Mouse (Mus musculus) kidney, postnatal 0 days (tissue): ENCODE data around the gene Dnajc1. TPM values are rescaled to one million over a fixed set of nuclear protein-coding genes. Genes with fewer than 3 reads are reported as not detected.

ENCODE experiments used
- ATAC-seq: fragments of 200-750 bp; cut with Nextera tagmentation; replicated peaks from 2 replicates; pipeline ENCODE4 v1.8.0; 2017; ENCODE audit warnings: low read depth, moderate number of reproducible peaks, moderate TSS enrichment, moderate library complexity; ENCODE audit not compliant: low FRiP score
- DNase-seq: peaks from one replicate; pipeline ENCODE4 v3.0.0-alpha.2; 2016; ENCODE audit warnings: low spot score
- H3K27ac ChIP-seq: fragments of 300-500 bp; sonication (generic); 2 replicates; pipeline ENCODE4 v1.5.1; 2014; ENCODE audit warnings: mild to moderate bottlenecking
- H3K27me3 ChIP-seq: fragments of 300-500 bp; sonication (generic); 2 replicates; pipeline ENCODE4 v1.6.1; 2014; ENCODE audit warnings: low read length, mixed read lengths; ENCODE audit not compliant: insufficient read depth
- H3K36me3 ChIP-seq: fragments of 300-500 bp; sonication (generic); 2 replicates; pipeline ENCODE4 v1.6.1; 2014; ENCODE audit warnings: low read length, mixed read lengths; ENCODE audit not compliant: insufficient read depth
- H3K4me1 ChIP-seq: fragments of 300-500 bp; sonication (generic); replicated peaks from 2 replicates; pipeline ENCODE4 v1.6.1; 2014; ENCODE audit warnings: antibody characterized with exemption, low read length, mixed read lengths; ENCODE audit not compliant: insufficient read depth
- H3K4me2 ChIP-seq: fragments of 300-500 bp; sonication (generic); 2 replicates; pipeline ENCODE4 v1.6.1; 2014; ENCODE audit warnings: mild to moderate bottlenecking, low read length, moderate library complexity, mixed read lengths
- H3K4me3 ChIP-seq: fragments of 300-500 bp; sonication (generic); replicated peaks from 2 replicates; pipeline ENCODE4 v1.5.1; 2014; ENCODE audit warnings: low read depth, low read length
- H3K9ac ChIP-seq: fragments of 300-500 bp; sonication (generic); 2 replicates; pipeline ENCODE4 v1.6.1; 2014; ENCODE audit warnings: low read depth, low read length
- H3K9me3 ChIP-seq: fragments of 300-500 bp; sonication (generic); replicated peaks from 2 replicates; pipeline ENCODE4 v1.6.1; 2016; ENCODE audit warnings: low read length, inconsistent platforms, mixed read lengths
- CTCF ChIP-seq: IDR thresholded peaks from 2 replicates; pipeline ENCODE4 v1.5.1; 2016; ENCODE audit warnings: antibody characterized with exemption, low read depth, mild to moderate bottlenecking, moderate library complexity
- WGBS: fragments of 180-500 bp; shearing (Covaris S2); extraction: QIAGEN DNeasy Blood & Tissue Kit; methylation state at CpG from one replicate; pipeline ENCODE4 v1.1.7; 2014; 5-methylcytosine and 5-hydroxymethylcytosine counted together
- polyA plus RNA-seq: library from polyadenylated mRNA; unstranded; fragments of >200 nt; fragmentation: Nextera tagmentation; extraction: Ambion mirVana; gene quantifications from 2 replicates; pipeline ENCODE4 v1.2.1, GENCODE M21; 2015

Gene Dnajc1
- polyA plus RNA-seq, 1 experiment from 2014 or later: 42.4 TPM

DNA sequence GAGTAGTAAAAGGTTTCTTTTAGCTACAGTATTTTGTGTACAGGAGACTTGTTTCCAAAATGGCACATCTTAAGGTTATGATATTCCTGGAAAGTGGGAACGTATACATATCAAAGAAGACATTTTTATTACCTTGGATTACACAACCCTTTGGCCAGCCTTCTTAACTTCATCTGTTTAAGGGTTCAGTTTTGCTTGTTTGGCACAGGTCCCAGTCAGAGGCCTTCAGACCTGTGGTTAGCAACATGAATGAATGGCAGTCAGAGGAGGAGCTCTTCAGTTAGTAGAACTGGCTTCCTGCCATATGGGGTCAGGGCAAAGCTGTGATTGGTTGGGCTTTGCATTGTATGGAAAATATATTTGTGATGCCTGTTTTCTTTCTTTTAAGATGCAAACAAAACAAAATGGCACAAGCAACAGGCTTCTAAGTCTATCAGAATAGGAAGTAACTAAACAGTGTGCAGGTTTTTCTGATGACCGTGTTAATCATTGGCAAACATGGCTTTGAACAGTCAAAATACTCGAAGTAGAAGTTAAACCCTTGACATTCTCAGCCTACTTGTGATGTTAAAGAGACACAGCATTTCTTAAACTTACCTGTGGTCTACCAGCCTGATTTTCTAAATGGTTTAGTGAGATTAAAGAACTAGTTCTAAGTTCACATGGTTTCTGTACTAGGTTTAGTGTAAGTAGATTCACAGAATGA is 196.8 kb downstream of the Dnajc1 start:
- no peak overlapping the region for H3K27ac ChIP-seq
- no peak overlapping the region for H3K4me3 ChIP-seq
- H3K9ac ChIP-seq: no peak overlapping the region
- peak; percentile 90 for DNase-seq
- no peaks in the 10 kb centered on the region for H3K27me3 ChIP-seq
- no peak overlapping the region for H3K4me2 ChIP-seq
- peak; percentile 82 for ATAC-seq
- 37% methylated on average over 3 of the region's 3 CpGs for WGBS
- H3K36me3 ChIP-seq: peaks cover 14% of the 10 kb centered on the region; the same call in 1 of the 2 replicates
- TF ChIP-seq CTCF: no peak
- H3K4me1 ChIP-seq: peaks cover 4% of the 10 kb centered on the region; the same call in 1 of the 2 replicates
- no peaks in the 10 kb centered on the region for H3K9me3 ChIP-seq

DNA sequence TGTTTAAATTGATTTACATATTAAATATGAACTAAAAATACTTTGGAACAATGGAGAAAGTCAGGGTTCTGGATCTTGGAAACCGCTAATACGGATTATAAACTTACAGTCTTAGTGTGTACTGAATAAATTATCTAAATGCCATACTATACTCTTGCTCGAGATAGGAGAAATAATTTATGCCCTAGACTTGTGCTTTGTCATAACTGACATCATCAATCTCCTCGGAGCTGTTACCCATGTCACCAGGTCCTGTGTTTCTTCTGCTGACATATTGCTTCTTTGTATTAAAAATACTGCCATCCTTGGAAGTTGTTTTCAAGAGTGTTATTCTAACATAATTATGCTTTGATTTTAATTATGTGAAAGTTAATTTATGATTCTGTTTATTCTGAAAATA is 197.3 kb downstream of the Dnajc1 start:
- H3K27ac ChIP-seq: no peak overlapping the region
- peak; percentile 71 for DNase-seq

DNA sequence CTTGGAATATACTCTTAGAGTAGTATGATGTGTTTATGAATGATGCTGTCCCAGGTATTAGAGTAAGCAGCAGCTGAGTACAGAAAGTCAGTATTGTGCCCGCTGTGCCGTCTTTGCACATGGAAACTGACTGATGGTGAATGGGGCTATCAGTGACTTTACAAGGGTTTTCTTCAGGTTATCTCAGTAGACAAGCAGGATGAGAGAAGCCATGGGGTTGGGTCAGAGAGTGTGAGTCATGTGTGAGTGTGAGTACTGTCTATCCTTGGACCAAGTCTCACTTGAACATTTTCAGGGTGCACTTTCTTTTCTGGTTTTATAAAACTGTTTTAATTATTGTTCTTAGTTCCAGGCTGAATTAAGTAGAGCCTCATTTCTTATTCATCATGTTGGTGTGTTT is 204.3 kb downstream of the Dnajc1 start:
- no peak overlapping the region for H3K27ac ChIP-seq
- no peaks in the 10 kb centered on the region for H3K27me3 ChIP-seq
- DNase-seq (no peak), ATAC-seq (no peak)
- H3K36me3 ChIP-seq: peaks cover 28% of the 10 kb centered on the region
- WGBS: 96% methylated on average over 2 of the region's 2 CpGs
- H3K4me3 ChIP-seq: no peak overlapping the region
- no peak overlapping the region for H3K9ac ChIP-seq
- H3K4me1 ChIP-seq: no peaks in the 10 kb centered on the region
- TF ChIP-seq CTCF: no peak
- H3K4me2 ChIP-seq: no peak overlapping the region
- H3K9me3 ChIP-seq: no peaks in the 10 kb centered on the region

More for the DNA sequence above, 197.3 kb downstream of the Dnajc1 start:
- H3K4me1 ChIP-seq: peaks cover 4% of the 10 kb centered on the region; the same call in 1 of the 2 replicates
- H3K9ac ChIP-seq: no peak overlapping the region
- no peak for TF ChIP-seq CTCF
- no peak overlapping the region for H3K4me3 ChIP-seq
- H3K4me2 ChIP-seq: no peak overlapping the region
- peaks cover 13% of the 10 kb centered on the region; the same call in 1 of the 2 replicates for H3K36me3 ChIP-seq
- 0 out of 2 replicates have a peak, but pooled peaks have one; percentile 43 for ATAC-seq
- no peaks in the 10 kb centered on the region for H3K27me3 ChIP-seq
- 50% methylated on average over 4 of the region's 4 CpGs for WGBS
- H3K9me3 ChIP-seq: no peaks in the 10 kb centered on the region

DNA sequence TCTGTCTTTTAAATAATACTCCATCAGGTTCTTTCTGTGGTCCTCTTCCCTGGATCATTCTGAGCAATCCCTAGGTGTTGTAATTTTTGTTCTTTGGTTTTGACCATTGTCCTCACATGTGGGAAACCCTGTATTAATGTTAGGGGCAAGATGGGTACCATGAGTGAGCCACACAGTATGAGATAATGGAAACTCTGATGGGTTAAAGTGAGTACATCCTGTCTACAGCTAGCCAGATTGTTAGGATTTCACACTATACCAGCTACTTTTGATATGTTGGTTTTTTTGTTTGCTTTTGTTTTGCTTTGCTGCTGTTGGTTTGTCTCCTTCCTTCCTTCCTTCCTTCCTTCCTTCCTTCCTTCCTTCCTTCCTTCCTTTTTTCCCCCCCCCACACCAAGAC is 209.6 kb downstream of the Dnajc1 start:
- DNase-seq: no peak
- peaks cover 29% of the 10 kb centered on the region for H3K36me3 ChIP-seq
- no peaks in the 10 kb centered on the region for H3K27me3 ChIP-seq
- H3K27ac ChIP-seq: no peak overlapping the region
- H3K9me3 ChIP-seq: no peaks in the 10 kb centered on the region
- ATAC-seq: no peak
- H3K9ac ChIP-seq: no peak overlapping the region
- no peaks in the 10 kb centered on the region for H3K4me1 ChIP-seq
- TF ChIP-seq CTCF: no peak
- H3K4me2 ChIP-seq: no peak overlapping the region
- no peak overlapping the region for H3K4me3 ChIP-seq

DNA sequence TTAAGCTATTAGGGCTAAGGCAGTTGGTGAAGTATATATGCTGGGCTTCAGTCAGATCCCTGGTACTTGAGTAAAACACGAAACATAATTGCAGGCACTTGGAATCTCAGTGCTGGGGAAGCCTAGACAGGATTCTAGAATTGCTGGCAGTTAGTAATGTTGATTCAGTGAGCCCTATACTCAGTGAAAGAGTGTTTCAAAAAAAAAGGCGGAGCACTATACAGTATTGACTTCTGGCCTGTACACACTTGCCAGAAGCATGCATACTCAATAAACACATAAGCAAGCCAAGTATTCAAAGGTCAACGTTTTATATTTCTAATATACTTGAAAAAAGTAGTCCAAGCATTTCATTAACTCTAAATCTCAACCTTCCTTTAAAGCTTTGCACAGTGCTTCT is 211.0 kb downstream of the Dnajc1 start:
- ATAC-seq (no peak), DNase-seq (no peak)
- Histone ChIP-seq H3K4me3 (no peak overlapping the region), H3K4me2 (no peak overlapping the region), H3K9me3 (no peaks in the 10 kb centered on the region), H3K27ac (no peak overlapping the region), H3K4me1 (no peaks in the 10 kb centered on the region), H3K27me3 (no peaks in the 10 kb centered on the region), H3K9ac (no peak overlapping the region), H3K36me3 (peaks cover 28% of the 10 kb centered on the region)
- TF ChIP-seq CTCF: no peak
- 88% methylated on average over 3 of the region's 3 CpGs for WGBS

DNA sequence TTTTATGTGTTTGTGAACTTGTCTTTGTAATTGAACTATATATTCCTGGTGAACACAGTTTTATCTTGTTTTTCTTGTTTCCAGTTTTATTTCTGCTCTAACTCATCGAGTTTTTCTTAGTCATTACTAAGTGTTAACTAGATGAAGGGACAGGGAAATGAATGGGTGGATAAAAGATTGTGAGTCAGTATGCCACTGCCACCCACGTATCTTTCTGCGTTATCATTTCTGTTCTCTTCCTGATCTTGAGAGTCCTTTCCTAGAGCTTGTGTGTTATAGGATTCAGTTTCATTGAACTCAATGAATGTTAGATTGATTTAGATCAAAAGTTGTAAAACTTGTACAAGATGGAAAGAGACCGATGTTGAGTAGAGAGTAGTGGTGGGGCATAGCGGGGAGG is 212.3 kb downstream of the Dnajc1 start:
- Histone ChIP-seq H3K4me3 (no peak overlapping the region), H3K9ac (no peak overlapping the region), H3K27me3 (no peaks in the 10 kb centered on the region), H3K36me3 (peaks cover 30% of the 10 kb centered on the region), H3K4me2 (no peak overlapping the region), H3K27ac (no peak overlapping the region), H3K4me1 (no peaks in the 10 kb centered on the region), H3K9me3 (no peaks in the 10 kb centered on the region)
- ATAC-seq: no peak
- WGBS: 94% methylated on average over 5 of the region's 5 CpGs
- no peak for TF ChIP-seq CTCF
- no peak for DNase-seq

DNA sequence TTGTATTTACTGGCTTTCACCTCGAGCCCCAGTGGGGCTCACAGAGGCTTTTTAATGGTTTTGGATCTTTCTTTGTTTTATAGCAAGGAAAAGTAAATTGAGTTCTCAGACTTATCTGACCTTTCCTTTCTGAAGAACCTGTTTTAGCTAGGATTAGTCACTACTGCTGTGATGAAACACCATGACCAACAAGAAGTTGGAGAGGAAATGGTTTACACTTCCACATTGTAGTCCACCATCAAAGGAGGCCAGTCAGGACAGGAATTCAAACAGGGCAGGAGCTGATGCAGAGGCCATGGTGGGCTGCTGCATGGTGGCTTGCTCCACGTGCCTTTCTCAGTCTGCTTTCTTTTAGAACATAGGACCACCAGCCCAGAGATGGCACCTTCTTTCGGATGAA is 216.4 kb downstream of the Dnajc1 start:
- Histone ChIP-seq H3K9me3 (no peaks in the 10 kb centered on the region), H3K27me3 (no peaks in the 10 kb centered on the region), H3K27ac (no peak overlapping the region), H3K4me3 (no peak overlapping the region), H3K9ac (no peak overlapping the region), H3K4me2 (no peak overlapping the region), H3K36me3 (peaks cover 29% of the 10 kb centered on the region), H3K4me1 (no peaks in the 10 kb centered on the region)
- TF ChIP-seq CTCF: no peak
- ATAC-seq (no peak), DNase-seq (no peak)
- WGBS: 91% methylated on average over 3 of the region's 3 CpGs
